Mouse (Mus musculus): Measurements from ENCODE around the gene Rpl37a. TPM values are rescaled to one million over a fixed set of nuclear protein-coding genes. Genes with fewer than 3 reads are reported as not detected.

The Rpl37a gene
- polyA plus RNA-seq, 1 experiment: 25.7 TPM

- H3K4me3 ChIP-seq (replicated peaks): no peak overlapping the region
- no peak for TF ChIP-seq TAL1 (IDR thresholded peaks at IDR 0.05; ENCODE audit: low read length)
- TF ChIP-seq GATA1 (IDR thresholded peaks at IDR 0.05; ENCODE audit: low read length): no peak
- no peaks in the 10 kb centered on the region for H3K27me3 ChIP-seq (ENCODE audit: control insufficient read depth)
- H3K36me3 ChIP-seq (ENCODE audit: control insufficient read depth): no peaks in the 10 kb centered on the region
- no peaks in the 10 kb centered on the region for H3K4me1 ChIP-seq (ENCODE audit: control insufficient read depth)
- H3K9me3 ChIP-seq (ENCODE audit: control insufficient read depth, low read length): no peaks in the 10 kb centered on the region
These were observed 17.7 kb downstream of the Rpl37a start for GRCm38 (mm10) chr1:72728781-72729180.

- no peaks in the 10 kb centered on the region for H3K27me3 ChIP-seq (ENCODE audit: control insufficient read depth)
- H3K36me3 ChIP-seq (ENCODE audit: control insufficient read depth): no peaks in the 10 kb centered on the region
- TF ChIP-seq TAL1 (IDR thresholded peaks at IDR 0.05; ENCODE audit: low read length) (no peak), GATA1 (IDR thresholded peaks at IDR 0.05; ENCODE audit: low read length) (no peak)
These were observed 19.0 kb downstream of the Rpl37a start for GRCm38 (mm10) chr1:72730126-72730525.

GRCm38 (mm10) chr1:72733191-72733691 is 22.2 kb downstream of the Rpl37a start:
- H3K36me3 ChIP-seq (ENCODE audit: control insufficient read depth): no peaks in the 10 kb centered on the region
- TF ChIP-seq GATA1 (IDR thresholded peaks at IDR 0.05; ENCODE audit: low read length) (no peak), TAL1 (IDR thresholded peaks at IDR 0.05; ENCODE audit: low read length) (no peak)
- no peaks in the 10 kb centered on the region for H3K9me3 ChIP-seq (ENCODE audit: control insufficient read depth, low read length)
- peaks cover 6% of the 10 kb centered on the region; the same call in 1 of the 2 replicates for H3K27me3 ChIP-seq (ENCODE audit: control insufficient read depth)
- H3K4me3 ChIP-seq (replicated peaks): no peak overlapping the region
- H3K4me1 ChIP-seq (ENCODE audit: control insufficient read depth): no peaks in the 10 kb centered on the region

More at GRCm38 (mm10) chr1:72730126-72730525, 19.0 kb downstream of the Rpl37a start:
- Histone ChIP-seq H3K9me3 (ENCODE audit: control insufficient read depth, low read length) (no peaks in the 10 kb centered on the region), H3K4me3 (replicated peaks) (no peak overlapping the region), H3K4me1 (ENCODE audit: control insufficient read depth) (no peaks in the 10 kb centered on the region)

- Histone ChIP-seq H3K36me3 (ENCODE audit: control insufficient read depth) (no peaks in the 10 kb centered on the region), H3K4me1 (ENCODE audit: control insufficient read depth) (no peaks in the 10 kb centered on the region), H3K9me3 (ENCODE audit: control insufficient read depth, low read length) (no peaks in the 10 kb centered on the region), H3K27me3 (ENCODE audit: control insufficient read depth) (peaks cover 6% of the 10 kb centered on the region; the same call in 1 of the 2 replicates), H3K4me3 (replicated peaks) (no peak overlapping the region)
- TF ChIP-seq GATA1 (IDR thresholded peaks at IDR 0.05; ENCODE audit: low read length) (no peak), TAL1 (IDR thresholded peaks at IDR 0.05; ENCODE audit: low read length) (no peak)
These were observed 25.5 kb downstream of the Rpl37a start for GRCm38 (mm10) chr1:72736397-72737125.

GRCm38 (mm10) chr1:72738946-72739680 is 28.0 kb downstream of the Rpl37a start:
- Histone ChIP-seq H3K36me3 (ENCODE audit: control insufficient read depth) (no peaks in the 10 kb centered on the region), H3K4me3 (replicated peaks) (no peak overlapping the region), H3K4me1 (ENCODE audit: control insufficient read depth) (no peaks in the 10 kb centered on the region), H3K27me3 (ENCODE audit: control insufficient read depth) (peaks cover 8% of the 10 kb centered on the region; the same call in 1 of the 2 replicates), H3K9me3 (ENCODE audit: control insufficient read depth, low read length) (no peaks in the 10 kb centered on the region)
- TF ChIP-seq TAL1 (IDR thresholded peaks at IDR 0.05; ENCODE audit: low read length) (no peak), GATA1 (IDR thresholded peaks at IDR 0.05; ENCODE audit: low read length) (no peak)

- TF ChIP-seq GATA1 (IDR thresholded peaks at IDR 0.05; ENCODE audit: low read length) (no peak), TAL1 (IDR thresholded peaks at IDR 0.05; ENCODE audit: low read length) (no peak)
- Histone ChIP-seq H3K36me3 (ENCODE audit: control insufficient read depth) (no peaks in the 10 kb centered on the region), H3K9me3 (ENCODE audit: control insufficient read depth, low read length) (no peaks in the 10 kb centered on the region), H3K4me3 (replicated peaks) (no peak overlapping the region), H3K27me3 (ENCODE audit: control insufficient read depth) (peaks cover 8% of the 10 kb centered on the region; the same call in 1 of the 2 replicates), H3K4me1 (ENCODE audit: control insufficient read depth) (no peaks in the 10 kb centered on the region)
These were observed 28.6 kb downstream of the Rpl37a start for GRCm38 (mm10) chr1:72739681-72740063.

- Histone ChIP-seq H3K36me3 (ENCODE audit: control insufficient read depth) (no peaks in the 10 kb centered on the region), H3K27me3 (ENCODE audit: control insufficient read depth) (peaks cover 12% of the 10 kb centered on the region), H3K4me3 (replicated peaks) (no peak overlapping the region), H3K4me1 (ENCODE audit: control insufficient read depth) (no peaks in the 10 kb centered on the region), H3K9me3 (ENCODE audit: control insufficient read depth, low read length) (no peaks in the 10 kb centered on the region)
- no peak for TF ChIP-seq TAL1 (IDR thresholded peaks at IDR 0.05; ENCODE audit: low read length)
These were observed 30.3 kb downstream of the Rpl37a start for GRCm38 (mm10) chr1:72741406-72741805.

- no peaks in the 10 kb centered on the region for H3K36me3 ChIP-seq (ENCODE audit: control insufficient read depth)
- TF ChIP-seq TAL1 (IDR thresholded peaks at IDR 0.05; ENCODE audit: low read length): no peak
- TF ChIP-seq GATA1 (IDR thresholded peaks at IDR 0.05; ENCODE audit: low read length): no peak
These were observed 33.9 kb downstream of the Rpl37a start for GRCm38 (mm10) chr1:72744816-72745506.

GRCm38 (mm10) chr1:72746382-72746781 is 35.3 kb downstream of the Rpl37a start:
- TF ChIP-seq TAL1 (IDR thresholded peaks at IDR 0.05; ENCODE audit: low read length) (no peak), GATA1 (IDR thresholded peaks at IDR 0.05; ENCODE audit: low read length) (no peak)
- Histone ChIP-seq H3K4me3 (replicated peaks) (no peak overlapping the region), H3K4me1 (ENCODE audit: control insufficient read depth) (peaks cover 17% of the 10 kb centered on the region), H3K9me3 (ENCODE audit: control insufficient read depth, low read length) (no peaks in the 10 kb centered on the region), H3K36me3 (ENCODE audit: control insufficient read depth) (no peaks in the 10 kb centered on the region), H3K27me3 (ENCODE audit: control insufficient read depth) (peaks cover 10% of the 10 kb centered on the region)

More at GRCm38 (mm10) chr1:72744816-72745506, 33.9 kb downstream of the Rpl37a start:
- peaks cover 3% of the 10 kb centered on the region for H3K4me1 ChIP-seq (ENCODE audit: control insufficient read depth)
- no peaks in the 10 kb centered on the region for H3K9me3 ChIP-seq (ENCODE audit: control insufficient read depth, low read length)
- no peak overlapping the region for H3K4me3 ChIP-seq (replicated peaks)
- peaks cover 10% of the 10 kb centered on the region for H3K27me3 ChIP-seq (ENCODE audit: control insufficient read depth)

All from erythroblast, embryonic 14.5 days (primary cell).